Mouse (Mus musculus) forebrain, embryonic 14.5 days (tissue): ENCODE measurements at regions not wholly inside any gene's neighbourhood (a gene's known extent, or its start where the extent isn't known, plus 50 kb on each side); places are given as distances from the start of the nearest gene placed in this dataset.

ENCODE experiments used
- ATAC-seq: fragments of 200-750 bp; cut with Nextera tagmentation; 2 replicates; pipeline ENCODE4 v1.8.0; 2017; ENCODE audit warnings: mild to moderate bottlenecking, moderate library complexity
- DNase-seq: peaks from one replicate; pipeline ENCODE4 v3.0.0-alpha.2; 2015; ENCODE audit warnings: low spot score
- H3K27ac ChIP-seq: fragments of 300-500 bp; sonication (generic); 2 replicates; pipeline ENCODE4 v1.5.1; 2014; ENCODE audit warnings: low read depth, mild to moderate bottlenecking, control low read depth, low read length, moderate library complexity
- H3K27me3 ChIP-seq: fragments of 300-500 bp; sonication (generic); replicated peaks from 2 replicates; pipeline ENCODE4 v1.6.1; 2014; ENCODE audit warnings: low read length, control low read depth, mixed read lengths; ENCODE audit not compliant: control insufficient read depth, insufficient read depth
- H3K36me3 ChIP-seq: fragments of 300-500 bp; sonication (generic); 2 replicates; pipeline ENCODE4 v1.6.1; 2014; ENCODE audit warnings: low read length, control low read depth; ENCODE audit not compliant: control insufficient read depth, insufficient read depth
- H3K4me1 ChIP-seq: fragments of 300-500 bp; sonication (generic); 2 replicates; pipeline ENCODE4 v1.6.1; 2014; ENCODE audit warnings: antibody characterized with exemption, low read length, control low read depth; ENCODE audit not compliant: control insufficient read depth, insufficient read depth
- H3K4me2 ChIP-seq: fragments of 300-500 bp; sonication (generic); 2 replicates; pipeline ENCODE4 v1.6.1; 2014; ENCODE audit warnings: mild to moderate bottlenecking, control low read depth, low read length
- H3K4me3 ChIP-seq: fragments of 300-500 bp; sonication (generic); 2 replicates; pipeline ENCODE4 v1.5.1; 2014; ENCODE audit warnings: low read depth, low read length, control low read depth
- H3K9ac ChIP-seq: fragments of 300-500 bp; sonication (generic); 2 replicates; pipeline ENCODE4 v1.6.1; 2014; ENCODE audit warnings: mild to moderate bottlenecking, low read length, control low read depth, moderate library complexity
- H3K9me3 ChIP-seq: fragments of 300-500 bp; sonication (generic); replicated peaks from 2 replicates; pipeline ENCODE4 v1.6.1; 2016; ENCODE audit warnings: low read length, control low read depth, mixed read lengths; ENCODE audit not compliant: control insufficient read depth
- WGBS: fragments of 180-500 bp; shearing (Covaris S2); extraction: QIAGEN DNeasy Blood & Tissue Kit; methylation state at CpG from one replicate; pipeline ENCODE4 v1.1.7; 2014; 5-methylcytosine and 5-hydroxymethylcytosine counted together

- no peak overlapping the region for H3K4me3 ChIP-seq
- H3K4me2 ChIP-seq, result no peak overlapping the region
- 8% methylated on average over 6 of the region's 6 CpGs for WGBS
- ATAC-seq (0 out of 2 replicates have a peak, but pooled peaks have one; percentile 12), DNase-seq (peak; percentile 34)
- H3K27me3 ChIP-seq, result no peaks in the 10 kb centered on the region
- H3K27ac ChIP-seq, result no peak overlapping the region
- H3K9me3 ChIP-seq, result no peaks in the 10 kb centered on the region
- H3K9ac ChIP-seq, result no peak overlapping the region
- peaks cover 3% of the 10 kb centered on the region; the same call in 1 of the 2 replicates for H3K4me1 ChIP-seq
- no peaks in the 10 kb centered on the region for H3K36me3 ChIP-seq
Observed at GRCm38 (mm10) chr2:61058545-61059235, 95.7 kb upstream of the Rbms1 start.

- DNase-seq, result no peak
- Histone ChIP-seq H3K27ac (no peak overlapping the region), H3K4me3 (no peak overlapping the region), H3K4me2 (no peak overlapping the region), H3K9me3 (no peaks in the 10 kb centered on the region), H3K9ac (no peak overlapping the region), H3K27me3 (no peaks in the 10 kb centered on the region), H3K36me3 (no peaks in the 10 kb centered on the region), H3K4me1 (no peaks in the 10 kb centered on the region)
- 74% methylated on average over 9 of the region's 9 CpGs for WGBS
- ATAC-seq, result no peak
Observed at GRCm38 (mm10) chr2:61052296-61052695, 89.3 kb upstream of the Rbms1 start.

- Histone ChIP-seq H3K4me1 (no peaks in the 10 kb centered on the region), H3K36me3 (no peaks in the 10 kb centered on the region), H3K9ac (no peak overlapping the region), H3K27me3 (no peaks in the 10 kb centered on the region), H3K27ac (no peak overlapping the region), H3K4me2 (no peak overlapping the region), H3K9me3 (no peaks in the 10 kb centered on the region), H3K4me3 (no peak overlapping the region)
- no peak for ATAC-seq
- WGBS, result 90% methylated on average over 8 of the region's 8 CpGs
- DNase-seq, result no peak
Observed at GRCm38 (mm10) chr2:61051808-61052207, 88.8 kb upstream of the Rbms1 start.

GRCm38 (mm10) chr2:61046111-61046767, 83.2 kb upstream of the Rbms1 start:
- no peak overlapping the region for H3K4me3 ChIP-seq
- no peaks in the 10 kb centered on the region for H3K36me3 ChIP-seq
- no peaks in the 10 kb centered on the region for H3K4me1 ChIP-seq
- H3K27me3 ChIP-seq, result no peaks in the 10 kb centered on the region
- no peak for DNase-seq
- H3K9ac ChIP-seq, result no peak overlapping the region
- H3K27ac ChIP-seq, result no peak overlapping the region
- H3K4me2 ChIP-seq, result no peak overlapping the region
- H3K9me3 ChIP-seq, result no peaks in the 10 kb centered on the region
- ATAC-seq, result no peak
- 90% methylated on average over 5 of the region's 5 CpGs for WGBS

GRCm38 (mm10) chr2:61045467-61045866, 82.5 kb upstream of the Rbms1 start:
- WGBS, result 84% methylated on average over 6 of the region's 6 CpGs
- H3K36me3 ChIP-seq, result no peaks in the 10 kb centered on the region
- H3K4me1 ChIP-seq, result no peaks in the 10 kb centered on the region
- no peak overlapping the region for H3K4me3 ChIP-seq
- no peak overlapping the region for H3K27ac ChIP-seq
- no peaks in the 10 kb centered on the region for H3K27me3 ChIP-seq
- H3K9me3 ChIP-seq, result no peaks in the 10 kb centered on the region
- ATAC-seq (no peak), DNase-seq (no peak)
- H3K4me2 ChIP-seq, result no peak overlapping the region
- H3K9ac ChIP-seq, result no peak overlapping the region

- Histone ChIP-seq H3K36me3 (no peaks in the 10 kb centered on the region), H3K27me3 (no peaks in the 10 kb centered on the region), H3K4me2 (no peak overlapping the region), H3K4me3 (no peak overlapping the region), H3K4me1 (no peaks in the 10 kb centered on the region), H3K9ac (no peak overlapping the region), H3K27ac (no peak overlapping the region), H3K9me3 (no peaks in the 10 kb centered on the region)
- DNase-seq, result no peak
- 95% methylated on average over 1 of the region's 1 CpGs for WGBS
- ATAC-seq, result no peak
Observed at GRCm38 (mm10) chr2:61032920-61033319, 69.9 kb upstream of the Rbms1 start.

GRCm38 (mm10) chr2:61029706-61030105, 66.7 kb upstream of the Rbms1 start:
- Histone ChIP-seq H3K9ac (no peak overlapping the region), H3K4me1 (no peaks in the 10 kb centered on the region), H3K27ac (no peak overlapping the region), H3K4me2 (no peak overlapping the region), H3K9me3 (no peaks in the 10 kb centered on the region), H3K36me3 (no peaks in the 10 kb centered on the region), H3K27me3 (no peaks in the 10 kb centered on the region), H3K4me3 (no peak overlapping the region)
- no peak for DNase-seq
- no peak for ATAC-seq
- 92% methylated on average over 2 of the region's 2 CpGs for WGBS

- H3K4me2 ChIP-seq, result no peak overlapping the region
- no peaks in the 10 kb centered on the region for H3K4me1 ChIP-seq
- H3K9me3 ChIP-seq, result no peaks in the 10 kb centered on the region
- H3K27ac ChIP-seq, result no peak overlapping the region
- no peaks in the 10 kb centered on the region for H3K36me3 ChIP-seq
- H3K27me3 ChIP-seq, result no peaks in the 10 kb centered on the region
- WGBS, result 84% methylated on average over 2 of the region's 2 CpGs
- ATAC-seq (no peak), DNase-seq (no peak)
- H3K4me3 ChIP-seq, result no peak overlapping the region
- H3K9ac ChIP-seq, result no peak overlapping the region
Observed at GRCm38 (mm10) chr2:61028578-61028977, 65.6 kb upstream of the Rbms1 start.

GRCm38 (mm10) chr2:61027686-61028085, 64.7 kb upstream of the Rbms1 start:
- DNase-seq (no peak), ATAC-seq (no peak)
- Histone ChIP-seq H3K9ac (no peak overlapping the region), H3K9me3 (no peaks in the 10 kb centered on the region), H3K36me3 (no peaks in the 10 kb centered on the region), H3K4me1 (no peaks in the 10 kb centered on the region), H3K27me3 (no peaks in the 10 kb centered on the region), H3K4me3 (no peak overlapping the region), H3K4me2 (no peak overlapping the region), H3K27ac (no peak overlapping the region)
- 90% methylated on average over 4 of the region's 4 CpGs for WGBS
